ENCODE assay signal across 8 mouse cellular contexts in the genomic region with DNA sequence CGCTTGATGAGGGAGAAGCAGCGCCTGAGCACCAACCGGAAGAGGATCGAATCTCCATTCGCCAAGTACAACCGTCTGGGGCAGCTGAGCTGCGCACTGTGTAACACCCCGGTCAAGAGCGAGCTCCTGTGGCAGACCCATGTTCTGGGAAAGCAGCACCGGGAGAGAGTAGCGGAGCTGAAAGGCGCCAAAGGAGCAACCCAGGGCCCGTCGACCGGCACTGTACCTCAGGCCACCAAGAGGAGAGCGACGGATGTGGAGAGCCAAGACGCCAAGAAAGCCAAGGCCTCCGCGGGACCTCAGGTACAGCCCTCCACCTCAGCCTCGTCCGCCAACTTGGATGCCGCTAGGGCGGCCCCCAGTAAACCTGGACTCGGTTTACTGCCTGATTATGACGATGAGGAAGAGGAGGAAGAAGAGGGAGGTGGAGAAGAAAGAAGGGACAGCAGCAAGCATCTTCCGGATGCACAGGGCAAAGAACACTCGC. TPM values are rescaled to one million over a fixed set of nuclear protein-coding genes. Genes with fewer than 3 reads are reported as not detected.
A peak's percentile ranks its signal among the peaks of the same experiment; 100 is the strongest.
DNase-seq lines count a peak whose midpoint lies in the region; ATAC-seq lines count a peak whose summit lies in the region.

No protein-coding gene starts in this region.

- ATAC-seq in lung, embryonic 16.5 days (ENCODE audit: low read depth), result peak; percentile 69
- peak; percentile 54; the same call in 1 of the 2 replicates for ATAC-seq in stomach, embryonic 14.5 days (ENCODE audit: insufficient number of reproducible peaks, insufficient read depth, low FRiP score, low read depth)

- H3K9ac ChIP-seq in lung, embryonic 16.5 days (ENCODE audit: low read length), result peak overlapping the region; percentile 89
- peak overlapping the region; percentile 80 for H3K9ac ChIP-seq in stomach, embryonic 14.5 days (replicated peaks; ENCODE audit: low read depth, low read length)

- 0 out of 2 replicates have a peak, but pooled peaks cover 3% of the 10 kb centered on the region for H3K9me3 ChIP-seq in lung, embryonic 16.5 days (ENCODE audit: control insufficient read depth, low read length)
- H3K9me3 ChIP-seq in erythroblast, embryonic 14.5 days (ENCODE audit: control insufficient read depth, low read length), result peaks cover 3% of the 10 kb centered on the region; the same call in 1 of the 2 replicates
- H3K9me3 ChIP-seq in stomach, embryonic 14.5 days (ENCODE audit: control insufficient read depth, low read depth, low read length), result no peaks in the 10 kb centered on the region

- peak overlapping the region; percentile 78 for H3K4me3 ChIP-seq in lung, embryonic 16.5 days (ENCODE audit: low read length)
- H3K4me3 ChIP-seq in erythroblast, embryonic 14.5 days (replicated peaks), result peak overlapping the region; percentile 68
- H3K4me3 ChIP-seq in stomach, embryonic 14.5 days (ENCODE audit: low read depth, low read length), result peak overlapping the region; percentile 99

- DNase-seq in lung, postnatal 10 days, result no peak
- peak; percentile 35 for DNase-seq in liver
- DNase-seq in thymus, postnatal 14 days, result no peak
- DNase-seq in kidney, postnatal 14 days, result no peak
- DNase-seq in layer of hippocampus, adult 9-11 months, result no peak

- WGBS in lung, embryonic 16.5 days, result under 1% methylated on average over 28 of the region's 28 CpGs
- under 1% methylated on average over 28 of the region's 28 CpGs for WGBS in stomach, embryonic 14.5 days

- no peaks in the 10 kb centered on the region for H3K27me3 ChIP-seq in lung, embryonic 16.5 days (ENCODE audit: control insufficient read depth, insufficient read depth, low read depth, low read length)
- H3K27me3 ChIP-seq in erythroblast, embryonic 14.5 days (ENCODE audit: control insufficient read depth), result 0 out of 2 replicates have a peak, but pooled peaks cover 2% of the 10 kb centered on the region
- H3K27me3 ChIP-seq in stomach, embryonic 14.5 days (ENCODE audit: control insufficient read depth, insufficient read depth, low read length), result no peaks in the 10 kb centered on the region

- peaks cover 3% of the 10 kb centered on the region; the same call in 1 of the 2 replicates for H3K36me3 ChIP-seq in lung, embryonic 16.5 days (ENCODE audit: control insufficient read depth, insufficient read depth, low read length)
- peaks cover 27% of the 10 kb centered on the region for H3K36me3 ChIP-seq in erythroblast, embryonic 14.5 days (ENCODE audit: control insufficient read depth)
- no peaks in the 10 kb centered on the region; the same call in 1 of the 2 replicates for H3K36me3 ChIP-seq in stomach, embryonic 14.5 days (ENCODE audit: control insufficient read depth, insufficient read depth, low read length)

- H3K27ac ChIP-seq in lung, embryonic 16.5 days (ENCODE audit: low read length), result peak overlapping the region; percentile 93
- peak overlapping the region; percentile 92; the same call in 1 of the 2 replicates for H3K27ac ChIP-seq in stomach, embryonic 14.5 days (ENCODE audit: low read length)

- peak overlapping the region; percentile 84 for H3K4me2 ChIP-seq in lung, embryonic 16.5 days (ENCODE audit: low read depth, low read length)
- peak overlapping the region; percentile 96 for H3K4me2 ChIP-seq in stomach, embryonic 14.5 days (replicated peaks; ENCODE audit: low read depth, low read length)

- peaks cover 14% of the 10 kb centered on the region for H3K4me1 ChIP-seq in lung, embryonic 16.5 days (replicated peaks; ENCODE audit: control insufficient read depth, insufficient read depth, low read length)
- H3K4me1 ChIP-seq in erythroblast, embryonic 14.5 days (ENCODE audit: control insufficient read depth), result peaks cover 36% of the 10 kb centered on the region
- peaks cover 18% of the 10 kb centered on the region for H3K4me1 ChIP-seq in stomach, embryonic 14.5 days (ENCODE audit: control insufficient read depth, insufficient read depth, low read length)

RNA-seq across cellular contexts. Expression of a gene that starts 0.3 kb away (rescaled TPM):
- 37.9 and 39.6 TPM in 2 replicates for polyA plus RNA-seq in lung, embryonic 16.5 days (2015; fragmentation: Nextera tagmentation; extraction: Ambion mirVana)
- 1.7 and 2.0 TPM in 2 replicates for polyA plus RNA-seq in erythroblast, embryonic 14.5 days (2012)
- 34.2 and 37.8 TPM in 2 replicates for polyA plus RNA-seq in stomach, embryonic 14.5 days (2014; fragmentation: Nextera tagmentation; extraction: Ambion mirVana)

RNA-seq across cellular contexts. Expression of a gene that starts 0.4 kb away (rescaled TPM):
- polyA plus RNA-seq in lung, embryonic 16.5 days (2015; fragmentation: Nextera tagmentation; extraction: Ambion mirVana), result 0.30 and 0.44 TPM in 2 replicates
- polyA plus RNA-seq in erythroblast, embryonic 14.5 days (2012), result 0.03 and 0.07 TPM in 2 replicates
- 0.22 and 0.56 TPM in 2 replicates for polyA plus RNA-seq in stomach, embryonic 14.5 days (2014; fragmentation: Nextera tagmentation; extraction: Ambion mirVana)

RNA-seq across cellular contexts. Expression of a gene that starts 16.4 kb away (rescaled TPM):
- polyA plus RNA-seq in lung, embryonic 16.5 days (2015; fragmentation: Nextera tagmentation; extraction: Ambion mirVana), result 23.8 and 29.5 TPM in 2 replicates
- polyA plus RNA-seq in erythroblast, embryonic 14.5 days (2012), result 0.34 TPM in 2 replicates
- polyA plus RNA-seq in stomach, embryonic 14.5 days (2014; fragmentation: Nextera tagmentation; extraction: Ambion mirVana), result 34.9 and 43.4 TPM in 2 replicates

Comparison
In these comparisons a context has a peak if more than half of its experiments do, and no peak if none do; other contexts are left out.
1. RNA of a gene that starts 0.3 kb away (polyA plus RNA-seq): 37.9 to 39.6 TPM in lung, embryonic 16.5 days and 34.2 to 37.8 TPM in stomach, embryonic 14.5 days; 1.7 to 2.0 TPM in erythroblast, embryonic 14.5 days; every median in the first group is over 10 times any median in the second.
2. RNA of a gene that starts 16.4 kb away (polyA plus RNA-seq): 34.9 to 43.4 TPM in stomach, embryonic 14.5 days and 23.8 to 29.5 TPM in lung, embryonic 16.5 days; 0.34 TPM in erythroblast, embryonic 14.5 days; every median in the first group is over 10 times any median in the second.
3. Peak in every context shown above with its lines, with median percentiles within 50 percentile points of each other: H3K4me3 ChIP-seq.